17 mouse cellular contexts compared by ENCODE assay signal in the genomic region with DNA sequence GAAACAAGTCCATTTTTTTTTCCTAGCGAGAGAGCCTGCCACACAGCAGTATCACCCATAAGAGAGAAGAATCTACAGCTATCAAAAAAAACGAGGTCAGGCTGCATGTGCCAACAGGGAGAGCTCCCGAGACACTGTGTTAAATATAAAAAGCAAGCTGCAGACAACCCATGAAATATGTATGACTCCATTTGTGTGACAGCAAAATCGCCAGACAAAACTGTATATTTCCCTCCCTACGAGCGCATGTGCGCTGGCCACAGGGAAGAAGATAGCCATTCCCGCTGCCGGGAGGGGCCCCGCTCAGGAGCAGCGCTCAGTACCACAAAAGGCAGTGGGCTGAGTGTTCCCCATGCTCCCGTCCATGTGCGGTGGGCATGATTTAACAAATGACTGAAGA.
A peak's percentile ranks its signal among the peaks of the same experiment; 100 is the strongest.
DNase-seq lines count a peak whose midpoint lies in the region; ATAC-seq and TF ChIP-seq lines count a peak whose summit lies in the region.
"Had no signal": no experiment of that assay in that cellular context is flagged by ENCODE, and none has a peak within 500 bp of the region (broad histone marks: within the 10 kb centered on the region; RNA-seq: fewer than 3 reads in every experiment).

No protein-coding gene starts in this region.

- no peaks in the 10 kb centered on the region for H3K36me3 ChIP-seq in MEL (ENCODE audit: control insufficient read depth in 1 of 2, insufficient read depth in 2 of 2, low read length in 2 of 2)
- no peaks in the 10 kb centered on the region for H3K36me3 ChIP-seq in forebrain, embryonic 16.5 days (ENCODE audit: control insufficient read depth, insufficient read depth)
- no peaks in the 10 kb centered on the region for H3K36me3 ChIP-seq in midbrain, postnatal 0 days (ENCODE audit: insufficient read depth, low read length)
- H3K36me3 ChIP-seq in kidney, embryonic 15.5 days: no peaks in the 10 kb centered on the region
- H3K36me3 ChIP-seq: embryonic facial prominence, embryonic 10.5 days; lung, embryonic 15.5 days had no signal

- no peak for TF ChIP-seq RAD21 in MEL (IDR thresholded peaks at IDR 0.05; ENCODE audit: low read depth, low read length)

- peak; percentile 14 to 21 for DNase-seq in frontal cortex, postnatal 36 days (ENCODE audit: low spot score in 2 of 2)
- DNase-seq in frontal cortex, postnatal 25 days (ENCODE audit: low spot score in 2 of 2): no peak
- no peak for DNase-seq in MEL (ENCODE audit: low read depth, low spot score)
- DNase-seq in midbrain, postnatal 0 days (ENCODE audit: low spot score): peak; percentile 9
- no peak for DNase-seq in adrenal gland, postnatal 36 days
- no peak for DNase-seq in T-cell, adult 2 months (ENCODE audit: low spot score)
- DNase-seq: cerebellum, adult 11-12 months; cerebellum, postnatal 36 days; heart, adult 18-20 months; kidney, postnatal 14 days had no signal

- no peak for TF ChIP-seq CTCF in MEL (IDR thresholded peaks at IDR 0.05 in 2 of 3, conservative IDR thresholded peaks at IDR 0.05 in 1 of 3; ENCODE audit: control insufficient read depth in 1 of 3, insufficient read depth in 1 of 3, low read depth in 2 of 3, low read length in 3 of 3, poor library complexity in 1 of 3, severe bottlenecking in 1 of 3)
- TF ChIP-seq CTCF in midbrain, postnatal 0 days (IDR thresholded peaks at IDR 0.05): no peak

- no peak overlapping the region for H3K4me2 ChIP-seq in forebrain, embryonic 16.5 days (ENCODE audit: low read length)
- 0 out of 2 replicates have a peak overlapping the region, but pooled peaks have one; percentile 26 for H3K4me2 ChIP-seq in midbrain, postnatal 0 days (ENCODE audit: low read depth, low read length, poor library complexity, severe bottlenecking)
- H3K4me2 ChIP-seq in kidney, embryonic 15.5 days: no peak overlapping the region
- H3K4me2 ChIP-seq: liver, embryonic 11.5 days; lung, embryonic 15.5 days had no signal

- WGBS in forebrain, embryonic 16.5 days: 43% methylated on average over 13 of the region's 13 CpGs
- 26% methylated on average over 13 of the region's 13 CpGs for WGBS in midbrain, postnatal 0 days
- WGBS in kidney, embryonic 15.5 days: 71% methylated on average over 13 of the region's 13 CpGs

- no peaks in the 10 kb centered on the region for H3K27me3 ChIP-seq in MEL (ENCODE audit: control insufficient read depth in 1 of 2, insufficient read depth in 2 of 2, low read length in 2 of 2)
- H3K27me3 ChIP-seq in forebrain, embryonic 16.5 days (replicated peaks; ENCODE audit: control insufficient read depth, insufficient read depth, low read length): no peaks in the 10 kb centered on the region
- peaks cover 7% of the 10 kb centered on the region; the same call in 1 of the 2 replicates for H3K27me3 ChIP-seq in midbrain, postnatal 0 days (ENCODE audit: insufficient read depth, low read length)
- peaks cover 27% of the 10 kb centered on the region for H3K27me3 ChIP-seq in kidney, embryonic 15.5 days
- H3K27me3 ChIP-seq: lung, embryonic 15.5 days had no signal

- peak; percentile 58 for ATAC-seq in forebrain, embryonic 16.5 days
- ATAC-seq in midbrain, postnatal 0 days (ENCODE audit: low FRiP score): no peak
- ATAC-seq in kidney, embryonic 15.5 days (replicated peaks; ENCODE audit: low FRiP score): no peak
- ATAC-seq: inflammation-experienced regulatory T-cells, adult 6 months had no signal

- no peak overlapping the region for H3K27ac ChIP-seq in MEL (ENCODE audit: control insufficient read depth, low read depth, low read length)
- no peak overlapping the region for H3K27ac ChIP-seq in forebrain, embryonic 16.5 days (ENCODE audit: low read length)
- H3K27ac ChIP-seq in midbrain, postnatal 0 days (ENCODE audit: low read depth, low read length): peak overlapping the region; percentile 38
- no peak overlapping the region for H3K27ac ChIP-seq in kidney, embryonic 15.5 days
- H3K27ac ChIP-seq: embryonic facial prominence, embryonic 10.5 days; lung, embryonic 15.5 days had no signal

- no peak overlapping the region for H3K4me3 ChIP-seq in MEL (ENCODE audit: control insufficient read depth in 1 of 2, insufficient read depth in 1 of 2, low read depth in 2 of 2, low read length in 2 of 2)
- H3K4me3 ChIP-seq in forebrain, embryonic 16.5 days (replicated peaks; ENCODE audit: low read length): no peak overlapping the region
- no peak overlapping the region for H3K4me3 ChIP-seq in midbrain, postnatal 0 days (ENCODE audit: low read depth, low read length)
- H3K4me3 ChIP-seq in kidney, embryonic 15.5 days (replicated peaks): no peak overlapping the region
- H3K4me3 ChIP-seq: embryonic facial prominence, embryonic 10.5 days; erythroblast, embryonic 14.5 days; lung, embryonic 15.5 days had no signal

- no peak overlapping the region for H3K9ac ChIP-seq in MEL (ENCODE audit: control insufficient read depth, low read depth, low read length, poor library complexity, severe bottlenecking)
- no peak overlapping the region for H3K9ac ChIP-seq in forebrain, embryonic 16.5 days (replicated peaks; ENCODE audit: low read depth, low read length)
- 0 out of 2 replicates have a peak overlapping the region, but pooled peaks have one; percentile 19 for H3K9ac ChIP-seq in midbrain, postnatal 0 days (replicated peaks; ENCODE audit: low read length, poor library complexity, severe bottlenecking)
- no peak overlapping the region for H3K9ac ChIP-seq in kidney, embryonic 15.5 days
- H3K9ac ChIP-seq: lung, embryonic 15.5 days had no signal

- no peaks in the 10 kb centered on the region for H3K4me1 ChIP-seq in MEL (ENCODE audit: control insufficient read depth in 1 of 2, insufficient read depth in 2 of 2, low read length in 2 of 2)
- peaks cover 16% of the 10 kb centered on the region for H3K4me1 ChIP-seq in forebrain, embryonic 16.5 days (replicated peaks; ENCODE audit: control insufficient read depth, insufficient read depth, low read length)
- peaks cover 15% of the 10 kb centered on the region for H3K4me1 ChIP-seq in midbrain, postnatal 0 days (ENCODE audit: insufficient read depth, low read length)
- peaks cover 9% of the 10 kb centered on the region; the same call in 1 of the 2 replicates for H3K4me1 ChIP-seq in kidney, embryonic 15.5 days
- H3K4me1 ChIP-seq: lung, embryonic 15.5 days had no signal

- H3K9me3 ChIP-seq in MEL (replicated peaks; ENCODE audit: insufficient read depth, low read length): peaks cover 2% of the 10 kb centered on the region; the same call in 1 of the 2 replicates
- no peaks in the 10 kb centered on the region for H3K9me3 ChIP-seq in forebrain, embryonic 16.5 days (ENCODE audit: control insufficient read depth, low read length)
- no peaks in the 10 kb centered on the region for H3K9me3 ChIP-seq in midbrain, postnatal 0 days (ENCODE audit: low read length)
- H3K9me3 ChIP-seq in kidney, embryonic 15.5 days (replicated peaks): no peaks in the 10 kb centered on the region; the same call in 1 of the 2 replicates
- H3K9me3 ChIP-seq: lung, embryonic 15.5 days had no signal

- H3K79me2 ChIP-seq in MEL (ENCODE audit: control insufficient read depth, insufficient read depth, low read length, poor library complexity): no peaks in the 10 kb centered on the region

- TF ChIP-seq POLR2A in MEL (IDR thresholded peaks at IDR 0.05; ENCODE audit: control insufficient read depth in 1 of 2, insufficient read depth in 1 of 2, low read depth in 1 of 2, low read length in 2 of 2, poor library complexity in 1 of 2): no peak

- no peak for TF ChIP-seq EP300 in MEL (IDR thresholded peaks at IDR 0.05; ENCODE audit: low read depth in 1 of 2, low read length in 2 of 2)

TF ChIP-seq in MEL, 35 proteins besides CTCF, POLR2A, EP300 and RAD21:
- TF ChIP-seq MAX (IDR thresholded peaks at IDR 0.05; ENCODE audit: low read length) (0 out of 2 replicates have a peak, but pooled peaks have one; percentile 17), ZKSCAN1 (IDR thresholded peaks at IDR 0.05; ENCODE audit: low read depth, low read length) (no peak), USF2 (IDR thresholded peaks at IDR 0.05; ENCODE audit: borderline replicate concordance in 1 of 2, insufficient read depth in 1 of 2, low read depth in 1 of 2, low read length in 2 of 2) (no peak), JUND (IDR thresholded peaks at IDR 0.05; ENCODE audit: low read depth, low read length) (no peak)

Comparison
In these comparisons a context has a peak if more than half of its experiments do, and no peak if none do; other contexts are left out.
1. DNase-seq: peak in frontal cortex, postnatal 36 days (2 of 2) and midbrain, postnatal 0 days (single experiment); none in frontal cortex, postnatal 25 days (0 of 2), MEL (single experiment), adrenal gland, postnatal 36 days (0 of 2) and T-cell, adult 2 months (single experiment).